Mouse (Mus musculus) kidney, postnatal 10 days (tissue): Measurements from ENCODE around the gene Prss53.
A peak's percentile ranks its signal among the peaks of the same experiment; 100 is the strongest.

Experiments
- DNase-seq: peaks from one replicate; pipeline ENCODE4 v3.0.0; 2021; ENCODE audit warnings: mixed read lengths

The Prss53 gene

DNA sequence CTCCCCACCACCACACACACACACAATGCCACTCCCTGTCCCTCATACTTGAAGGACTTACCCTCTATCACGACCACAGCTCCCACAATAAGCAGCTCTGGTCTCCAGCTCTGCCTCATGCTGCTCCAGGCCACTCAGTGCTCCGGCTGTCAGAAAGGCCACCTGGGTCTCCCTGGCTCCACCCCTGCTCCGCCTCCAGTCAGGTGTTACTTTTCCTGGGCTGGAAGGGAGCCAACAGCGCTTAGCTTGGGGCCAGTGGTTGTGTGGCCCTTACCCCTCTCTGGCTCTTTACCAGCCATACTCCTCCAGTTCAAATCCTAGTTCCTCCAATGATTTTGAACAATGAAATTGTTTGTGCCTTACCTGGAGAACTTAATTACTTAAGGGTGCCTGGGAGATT, at the start of gene Prss53:
TSS of gene Prss53 (minus strand) at position 173 of the 400 bp plus-strand sequence.
- peak; percentile 80 for DNase-seq

DNA sequence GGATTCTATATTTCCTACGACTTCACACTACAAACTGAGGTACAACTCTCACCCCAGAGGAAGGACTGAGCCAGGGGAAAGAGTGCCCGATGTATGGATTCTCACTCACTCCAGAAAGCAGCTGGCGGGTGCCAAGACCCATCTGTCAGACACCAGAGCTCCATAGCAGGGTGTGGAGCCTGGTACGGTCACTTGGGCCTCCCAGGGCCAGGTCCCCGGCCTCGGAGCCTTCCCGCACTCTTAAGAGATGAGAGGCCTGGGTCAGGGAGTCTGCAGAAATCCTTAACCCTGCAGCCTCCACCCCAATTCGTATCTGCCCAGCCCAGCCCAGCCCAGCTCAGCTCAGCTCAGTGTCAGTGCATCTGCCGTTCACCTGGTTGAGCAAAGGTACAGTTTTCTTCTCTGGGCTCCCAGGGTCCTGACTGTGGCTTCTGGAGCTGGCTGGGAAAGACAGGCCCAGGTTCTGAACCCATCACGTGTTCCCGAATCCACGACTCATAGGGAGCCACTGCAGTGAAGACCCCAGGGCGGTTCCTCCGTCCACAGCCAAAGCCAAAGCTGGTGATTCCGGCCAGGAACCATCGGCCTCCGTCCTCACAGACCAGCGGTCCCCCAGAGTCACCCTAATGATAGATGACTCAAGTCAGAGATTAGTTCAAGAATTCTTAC, 45.6 kb upstream of the Prss53 start:
- no peak for DNase-seq

GRCm38 (mm10) chr7:127935748-127936159, 45.0 kb upstream of the Prss53 start:
- DNase-seq = no peak

DNA sequence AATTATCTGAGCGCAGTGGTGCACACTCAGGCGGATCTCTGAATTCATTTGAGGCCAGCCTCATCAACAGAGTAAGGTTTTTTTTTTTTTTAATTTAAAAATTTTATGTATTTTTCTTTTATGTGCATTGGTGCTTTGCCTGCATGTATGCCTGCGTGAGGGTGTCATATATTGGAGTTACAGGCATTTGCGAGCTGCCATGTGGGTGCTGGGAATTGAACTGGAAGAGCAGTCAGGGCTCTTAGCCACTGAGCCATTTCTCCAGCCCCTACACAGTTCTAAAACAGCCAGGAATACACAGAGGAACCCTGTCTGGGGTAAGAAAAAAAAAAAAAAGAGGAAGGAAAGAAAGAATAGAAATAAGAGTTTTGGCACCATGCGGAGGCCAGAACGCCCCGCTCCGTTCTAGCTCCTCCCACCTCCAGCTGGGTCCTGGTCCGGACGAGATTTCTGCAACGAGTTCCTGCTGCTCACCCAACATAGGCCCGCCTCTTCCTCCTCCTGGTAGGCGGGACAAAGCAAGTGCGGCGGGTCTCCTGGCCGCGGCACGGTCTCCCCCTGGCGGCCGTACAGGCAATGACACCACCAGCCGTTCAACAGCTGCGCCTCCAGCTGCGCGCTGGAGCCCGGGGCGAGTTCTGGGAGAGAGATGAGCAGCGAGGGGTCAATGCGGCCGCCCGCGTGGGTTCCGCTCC, 44.4 kb upstream of the Prss53 start:
- peak; percentile 97 for DNase-seq

DNA sequence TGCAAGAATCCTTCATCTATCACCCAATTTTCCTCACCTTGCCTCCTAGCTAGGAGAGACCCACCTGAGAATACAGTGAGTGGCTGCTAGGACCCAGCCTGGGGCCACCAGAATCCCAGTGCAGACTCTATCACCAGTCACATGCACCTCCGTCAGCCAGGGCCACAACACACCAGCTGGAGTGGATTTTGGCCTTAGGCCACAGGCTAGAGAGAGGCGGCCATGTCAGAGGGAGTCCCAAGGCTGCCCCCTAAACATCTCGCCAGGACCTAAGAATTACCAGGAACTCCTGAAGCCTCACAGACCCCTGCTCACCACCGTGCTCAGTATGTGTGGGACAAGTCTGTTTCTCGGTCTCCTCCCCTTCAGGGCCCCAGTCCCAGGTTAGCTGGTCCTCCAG, 43.3 kb upstream of the Prss53 start:
- peak; percentile 38 for DNase-seq

DNA sequence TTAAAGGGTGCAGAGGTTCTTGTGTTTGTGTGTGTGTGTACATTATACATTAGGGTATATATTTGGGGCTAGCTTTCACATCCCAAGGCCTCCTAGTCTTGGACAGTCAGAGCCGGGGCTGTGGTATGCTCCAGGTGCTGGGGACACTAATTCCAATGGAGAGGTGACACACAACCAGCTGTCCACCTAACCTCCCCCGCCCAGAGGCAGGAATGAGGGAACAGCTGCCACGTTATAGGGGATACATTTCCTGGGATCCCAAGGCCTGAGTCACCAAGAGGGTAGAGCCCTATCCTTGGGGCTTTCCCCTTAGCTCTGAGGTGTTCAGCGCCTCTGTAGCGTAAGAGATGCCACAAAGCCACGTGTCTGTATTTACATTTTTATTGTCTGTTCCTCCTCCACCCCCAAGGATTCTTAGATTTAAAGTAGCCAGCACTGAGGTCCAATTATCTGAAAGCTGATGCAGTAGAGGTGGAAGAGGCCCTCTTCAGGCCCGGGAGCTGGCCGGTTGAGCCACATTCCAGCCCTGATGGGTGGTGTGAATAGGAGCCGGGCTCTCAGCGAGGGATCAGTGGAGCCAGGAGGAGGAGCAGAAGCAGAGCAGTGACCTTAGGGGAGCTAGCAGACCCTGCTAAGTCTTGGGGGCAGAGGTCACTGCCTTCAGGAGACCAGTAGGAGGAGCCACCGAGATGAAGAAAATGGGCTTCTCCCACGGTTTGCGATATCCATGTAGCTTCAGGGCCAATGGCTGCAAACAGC, 41.7 kb upstream of the Prss53 start:
- DNase-seq = peak; percentile 55

- DNase-seq = peak; percentile 83
These were observed 40.8 kb upstream of the Prss53 start for GRCm38 (mm10) chr7:127931351-127932135.

GRCm38 (mm10) chr7:127930636-127931035, 39.9 kb upstream of the Prss53 start:
- DNase-seq = no peak

DNA sequence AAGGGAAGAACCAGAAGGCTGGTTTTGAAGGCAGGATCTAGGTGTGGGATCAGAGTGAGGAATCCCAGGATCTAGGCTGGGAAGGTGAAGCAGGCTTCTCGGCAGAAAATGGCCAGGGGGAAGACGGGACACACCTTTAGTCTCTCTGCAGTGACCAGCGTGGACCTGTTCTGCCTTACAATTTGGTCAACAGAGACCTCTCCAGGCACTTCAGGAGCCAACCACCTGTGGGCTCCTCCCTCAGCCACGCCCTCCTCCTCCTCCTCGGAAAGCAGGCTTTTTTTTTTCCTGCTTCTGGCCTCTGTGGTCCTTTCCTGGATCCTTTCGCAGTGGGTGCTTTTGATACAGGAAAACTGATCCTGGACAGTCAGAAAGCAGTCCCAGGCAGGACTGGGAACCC, 39.2 kb upstream of the Prss53 start, which contains the start of gene Prss8:
TSS of gene Prss8 (minus strand) at position 182 of the 400 bp plus-strand sequence.
- peak; percentile 90 for DNase-seq

DNA sequence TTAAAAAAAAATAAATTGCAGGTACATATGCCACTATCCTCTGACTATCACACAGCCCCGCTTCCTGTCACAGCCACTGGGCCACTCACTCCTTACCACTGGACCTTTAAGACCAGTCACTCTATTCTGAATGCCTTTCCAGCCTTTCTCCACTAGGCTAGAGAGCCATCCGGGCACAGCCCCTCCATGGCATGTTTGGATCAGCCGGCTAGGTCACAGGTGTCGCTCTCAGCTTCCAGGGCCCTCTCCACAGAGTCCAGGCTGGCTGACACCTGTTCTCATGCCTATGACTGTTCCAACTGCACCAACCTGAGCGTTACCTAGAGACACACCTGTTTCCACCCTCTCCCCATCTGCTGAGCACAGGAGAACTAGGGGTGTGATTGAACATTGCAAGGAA, 37.8 kb upstream of the Prss53 start:
- DNase-seq = peak; percentile 61

GRCm38 (mm10) chr7:127927726-127928125, 37.0 kb upstream of the Prss53 start:
- no peak for DNase-seq

GRCm38 (mm10) chr7:127926846-127927245, 36.1 kb upstream of the Prss53 start:
- peak; percentile 56 for DNase-seq

DNA sequence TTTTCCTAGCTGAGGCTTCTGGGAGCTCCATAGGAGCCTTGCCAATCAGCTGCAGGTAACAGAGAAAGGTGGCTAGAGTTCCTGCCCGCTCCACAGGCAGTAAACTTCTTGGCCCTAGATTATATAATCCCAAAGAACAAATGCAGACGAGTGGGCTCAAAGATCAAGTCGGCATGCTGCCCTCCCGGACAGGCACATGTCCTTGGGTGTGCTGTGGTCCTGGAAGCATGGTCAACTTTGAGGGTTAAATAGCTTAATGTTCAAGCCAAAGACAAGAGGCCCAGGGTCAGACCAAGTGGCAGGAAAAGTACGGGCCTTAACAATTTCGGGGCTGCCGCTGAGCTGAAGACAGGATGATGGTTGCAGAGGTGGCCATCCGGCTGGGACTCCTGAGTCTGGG, 35.3 kb upstream of the Prss53 start:
- peak; percentile 67 for DNase-seq

GRCm38 (mm10) chr7:127925252-127925651, 34.5 kb upstream of the Prss53 start:
- DNase-seq = peak; percentile 89

- no peak for DNase-seq
These were observed 32.9 kb upstream of the Prss53 start for GRCm38 (mm10) chr7:127923714-127924113.

GRCm38 (mm10) chr7:127922451-127923275, 31.9 kb upstream of the Prss53 start:
- no peak for DNase-seq

DNA sequence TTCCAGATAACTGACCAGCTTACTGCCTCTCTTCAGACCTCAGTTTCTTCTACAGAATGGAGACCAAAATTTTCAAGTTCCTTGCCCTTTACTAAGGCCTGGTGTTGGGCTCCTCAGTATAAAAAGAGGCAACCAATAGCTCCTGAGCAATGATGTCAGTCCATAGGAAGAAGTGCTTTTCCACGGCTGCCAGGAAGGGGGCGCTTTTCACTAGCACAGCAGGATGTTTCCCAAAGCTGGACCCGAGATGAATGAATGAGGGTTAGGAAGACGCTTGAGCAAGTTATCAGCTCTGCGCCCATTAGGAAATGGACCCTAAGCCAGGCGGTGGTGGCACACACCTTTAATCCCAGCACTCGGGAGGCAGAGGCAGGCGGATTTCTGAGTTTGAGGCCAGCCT, 30.7 kb upstream of the Prss53 start:
- DNase-seq = peak; percentile 65

DNA sequence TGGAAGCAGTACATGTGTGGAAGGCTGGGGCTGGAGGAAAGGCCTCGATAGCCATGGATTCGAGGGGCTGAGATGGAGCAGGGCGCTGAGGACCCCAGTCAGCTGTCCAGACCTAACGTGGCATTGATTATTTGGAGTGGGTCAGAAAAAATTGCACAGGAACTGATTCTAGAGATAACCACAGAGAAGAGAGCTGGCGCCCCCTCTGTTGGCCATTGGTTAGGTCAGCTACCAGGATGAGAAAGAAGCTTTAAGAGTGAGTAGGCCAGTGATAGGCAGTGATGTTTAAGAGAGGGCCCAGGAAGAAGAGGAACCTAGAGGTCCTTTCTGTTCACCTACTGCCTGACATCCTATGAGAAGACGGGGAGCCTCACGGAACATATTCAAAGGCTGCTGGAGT, 28.5 kb upstream of the Prss53 start:
- DNase-seq = peak; percentile 63

- DNase-seq = peak; percentile 81
These were observed 27.4 kb upstream of the Prss53 start for GRCm38 (mm10) chr7:127918203-127918602.

- no peak for DNase-seq
These were observed 24.5 kb upstream of the Prss53 start for GRCm38 (mm10) chr7:127915293-127915692.

GRCm38 (mm10) chr7:127912938-127913337, 22.2 kb upstream of the Prss53 start:
- DNase-seq = no peak
